Mouse (Mus musculus) spleen, adult 2 months (tissue): ENCODE measurements at regions not wholly inside any gene's neighbourhood (a gene's known extent, or its start where the extent isn't known, plus 50 kb on each side); places are given as distances from the start of the nearest gene placed in this dataset.
A peak's percentile ranks its signal among the peaks of the same experiment; 100 is the strongest.

Source experiments
- DNase-seq, 2 experiments: peaks; one replicate each; pipeline versions ENCODE4 v3.0.0 to v3.0.0-alpha.2; 2012 to 2021; ENCODE audit warnings: low spot score in 2 of 2, low read depth in 1 of 2
- H3K27ac ChIP-seq: fragments of 200-500 bp; 2 replicates; pipeline ENCODE4 v1.5.1; 2012; ENCODE audit warnings: low read length, inconsistent platforms; ENCODE audit not compliant: insufficient read depth
- H3K27me3 ChIP-seq: fragments of 200-500 bp; 2 replicates; pipeline ENCODE4 v1.6.1; 2012; ENCODE audit warnings: mild to moderate bottlenecking, moderate library complexity, low read length, inconsistent platforms; ENCODE audit not compliant: control insufficient read depth, insufficient read depth
- H3K36me3 ChIP-seq: fragments of 200-500 bp; 2 replicates; pipeline ENCODE4 v1.6.1; 2012; ENCODE audit warnings: mild to moderate bottlenecking, low read length, inconsistent platforms; ENCODE audit not compliant: control insufficient read depth, insufficient read depth
- H3K4me1 ChIP-seq: fragments of 200-500 bp; 2 replicates; pipeline ENCODE4 v1.6.1; 2011; ENCODE audit warnings: inconsistent platforms; ENCODE audit not compliant: control insufficient read depth, insufficient read depth, insufficient read length
- H3K4me3 ChIP-seq: fragments of 200-500 bp; 2 replicates; pipeline ENCODE4 v1.5.1; 2011; ENCODE audit warnings: mild to moderate bottlenecking, inconsistent platforms; ENCODE audit not compliant: insufficient read depth, insufficient read length; ENCODE audit errors: extremely low read depth
- CTCF ChIP-seq: fragments of 200-500 bp; IDR thresholded peaks from 2 replicates; pipeline ENCODE4 v1.5.1; 2011; ENCODE audit warnings: mild to moderate bottlenecking, inconsistent platforms; ENCODE audit not compliant: insufficient read depth, insufficient read length, insufficient replicate concordance; ENCODE audit errors: extremely low read depth
- POLR2A ChIP-seq: fragments of 200-500 bp; IDR thresholded peaks from 2 replicates; pipeline ENCODE4 v1.6.1; 2011; ENCODE audit warnings: low read depth, low read length, inconsistent platforms
- WGBS: fragments of 180-500 bp; shearing (Covaris S2); methylation state at CpG from one replicate; pipeline ENCODE4 v1.1.7; 2018; 5-methylcytosine and 5-hydroxymethylcytosine counted together

- H3K27ac ChIP-seq, result no peak overlapping the region
- no peaks in the 10 kb centered on the region for H3K4me1 ChIP-seq
- no peak overlapping the region for H3K4me3 ChIP-seq
- no peaks in the 10 kb centered on the region for H3K36me3 ChIP-seq
- TF ChIP-seq CTCF, result no peak
- no peak for TF ChIP-seq POLR2A
- no peaks in the 10 kb centered on the region for H3K27me3 ChIP-seq
- 89% methylated on average over 1 of the region's 1 CpGs for WGBS
- DNase-seq, result no peak
Measured at GRCm38 (mm10) chr8:53827395-53827794, 188.5 kb upstream of the Neil3 start.

GRCm38 (mm10) chr8:53847821-53848220 is 209.0 kb upstream of the Neil3 start:
- no peak for DNase-seq
- no peaks in the 10 kb centered on the region for H3K36me3 ChIP-seq
- H3K27ac ChIP-seq, result no peak overlapping the region
- TF ChIP-seq CTCF, result no peak
- no peaks in the 10 kb centered on the region for H3K4me1 ChIP-seq
- no peak overlapping the region for H3K4me3 ChIP-seq
- H3K27me3 ChIP-seq, result no peaks in the 10 kb centered on the region

GRCm38 (mm10) chr8:53868567-53868966 is 208.8 kb upstream of the Vegfc start:
- WGBS, result 70% methylated on average over 1 of the region's 1 CpGs
- H3K4me3 ChIP-seq, result no peak overlapping the region
- no peak for TF ChIP-seq CTCF
- no peak for TF ChIP-seq POLR2A

GRCm38 (mm10) chr8:53869997-53870596 is 207.3 kb upstream of the Vegfc start:
- no peak; the same call in 1 of the 2 replicates for TF ChIP-seq CTCF
- no peak for TF ChIP-seq POLR2A
- Histone ChIP-seq H3K4me3 (no peak overlapping the region), H3K27ac (no peak overlapping the region), H3K27me3 (no peaks in the 10 kb centered on the region), H3K4me1 (no peaks in the 10 kb centered on the region), H3K36me3 (no peaks in the 10 kb centered on the region)
- WGBS, result 67% methylated on average over 8 of the region's 8 CpGs
- peak in 1 of 2 experiments; percentile 4 for DNase-seq

More at GRCm38 (mm10) chr8:53868567-53868966, 208.8 kb upstream of the Vegfc start:
- Histone ChIP-seq H3K27me3 (no peaks in the 10 kb centered on the region), H3K27ac (no peak overlapping the region), H3K36me3 (no peaks in the 10 kb centered on the region), H3K4me1 (no peaks in the 10 kb centered on the region)
- no peak for DNase-seq

- no peak overlapping the region for H3K27ac ChIP-seq
- no peak for DNase-seq
- H3K4me1 ChIP-seq, result no peaks in the 10 kb centered on the region
- TF ChIP-seq POLR2A (no peak), CTCF (no peak)
- 74% methylated on average over 4 of the region's 4 CpGs for WGBS
- no peaks in the 10 kb centered on the region for H3K27me3 ChIP-seq
- H3K36me3 ChIP-seq, result no peaks in the 10 kb centered on the region
- H3K4me3 ChIP-seq, result no peak overlapping the region
Measured at GRCm38 (mm10) chr8:53872033-53872619, 205.3 kb upstream of the Vegfc start.

DNA sequence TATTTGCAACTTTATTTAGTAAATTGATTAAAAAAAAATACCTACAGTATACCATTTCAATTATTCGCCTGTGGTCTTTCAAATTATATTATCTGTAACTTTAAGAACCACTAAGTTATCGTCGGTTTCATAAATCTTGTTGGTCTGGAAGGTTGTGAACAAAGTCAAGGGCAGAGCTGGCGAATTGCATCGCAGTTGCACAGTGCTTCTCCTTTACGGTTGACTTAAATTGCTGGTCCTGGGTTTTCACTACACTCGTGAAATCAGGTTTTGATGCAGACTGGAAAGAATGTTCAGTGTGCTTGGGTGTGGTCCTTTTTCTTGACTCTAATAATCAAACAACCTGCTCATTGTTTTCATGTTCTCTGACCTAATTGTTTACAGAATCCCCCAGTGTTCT is 198.6 kb upstream of the Vegfc start:
- no peak for DNase-seq
- no peak overlapping the region for H3K27ac ChIP-seq
- no peak for TF ChIP-seq POLR2A
- no peak for TF ChIP-seq CTCF
- H3K4me3 ChIP-seq, result no peak overlapping the region
- no peaks in the 10 kb centered on the region for H3K27me3 ChIP-seq
- H3K36me3 ChIP-seq, result no peaks in the 10 kb centered on the region
- H3K4me1 ChIP-seq, result no peaks in the 10 kb centered on the region
- WGBS, result 92% methylated on average over 7 of the region's 7 CpGs

- H3K36me3 ChIP-seq, result no peaks in the 10 kb centered on the region
- H3K4me3 ChIP-seq, result no peak overlapping the region
- TF ChIP-seq CTCF, result no peak
- TF ChIP-seq POLR2A, result no peak
- H3K4me1 ChIP-seq, result no peaks in the 10 kb centered on the region
- no peak overlapping the region for H3K27ac ChIP-seq
- 40% methylated on average over 1 of the region's 1 CpGs for WGBS
- no peak for DNase-seq
- H3K27me3 ChIP-seq, result no peaks in the 10 kb centered on the region
Measured at GRCm38 (mm10) chr8:53881551-53881950, 195.9 kb upstream of the Vegfc start.
